8 mouse cellular contexts compared by ENCODE assay signal in the genomic region with DNA sequence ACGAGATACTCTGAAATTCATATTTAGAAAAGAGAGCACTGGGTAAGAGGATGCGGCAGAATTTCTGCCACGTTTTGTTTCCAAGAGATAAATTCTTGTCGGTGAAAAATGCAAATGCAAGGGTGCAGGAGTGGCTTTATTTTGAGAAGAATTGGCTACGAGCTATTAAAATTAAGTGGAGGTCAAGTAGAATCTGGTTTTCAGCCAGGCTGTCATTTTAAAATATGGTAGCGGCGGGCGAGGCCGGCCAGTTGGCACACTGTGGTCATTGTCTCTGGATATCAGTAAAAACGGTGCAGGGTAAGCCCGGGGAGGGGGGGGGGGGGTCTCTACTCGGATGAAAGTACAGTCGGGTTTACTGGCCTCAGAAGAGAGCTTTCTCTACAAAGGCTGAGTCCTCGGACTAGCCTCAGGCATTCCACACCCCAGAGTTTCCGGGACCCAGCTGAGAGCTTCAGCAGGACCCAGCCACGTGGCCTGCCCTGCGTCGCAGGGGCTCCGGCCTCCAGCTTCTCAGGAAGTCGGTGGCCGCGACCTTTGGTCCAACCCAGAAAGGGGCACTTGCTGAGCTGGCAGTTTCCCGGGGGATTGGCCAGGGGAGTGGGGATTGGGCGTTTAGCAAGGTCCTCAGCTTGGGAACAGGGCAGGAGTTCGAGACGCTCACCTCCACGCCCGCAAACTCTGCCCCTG. TPM values are rescaled to one million over a fixed set of nuclear protein-coding genes. Genes with fewer than 3 reads are reported as not detected.
DNase-seq lines count a peak whose midpoint lies in the region; ATAC-seq and TF ChIP-seq lines count a peak whose summit lies in the region.

No protein-coding gene starts in this region.

- TF ChIP-seq POLR2A in brain, embryonic 14.5 days (IDR thresholded peaks at IDR 0.05; ENCODE audit: borderline replicate concordance, extremely low read depth, insufficient read depth, insufficient read length, poor library complexity, severe bottlenecking): no peak

- H3K27ac ChIP-seq in kidney, embryonic 15.5 days: no peak overlapping the region
- peak overlapping the region; percentile 16; the same call in 1 of the 2 replicates for H3K27ac ChIP-seq in heart, embryonic 16.5 days (ENCODE audit: low read length)
- no peak overlapping the region for H3K27ac ChIP-seq in midbrain, embryonic 14.5 days (replicated peaks; ENCODE audit: low read depth, low read length)

- peaks cover 30% of the 10 kb centered on the region for H3K4me1 ChIP-seq in kidney, embryonic 15.5 days
- peaks cover 15% of the 10 kb centered on the region; the same call in 1 of the 2 replicates for H3K4me1 ChIP-seq in heart, embryonic 16.5 days (ENCODE audit: control insufficient read depth, insufficient read depth, low read length)
- H3K4me1 ChIP-seq in midbrain, embryonic 14.5 days (ENCODE audit: control insufficient read depth, insufficient read depth, low read length): 0 out of 2 replicates have a peak, but pooled peaks cover 4% of the 10 kb centered on the region

- TF ChIP-seq CTCF in brain, embryonic 14.5 days (IDR thresholded peaks at IDR 0.05; ENCODE audit: borderline replicate concordance, extremely low read depth, insufficient read depth, insufficient read length): no peak

- no peak overlapping the region for H3K9ac ChIP-seq in kidney, embryonic 15.5 days
- peak overlapping the region; percentile 30; the same call in 1 of the 2 replicates for H3K9ac ChIP-seq in heart, embryonic 16.5 days (ENCODE audit: low read length)
- no peak overlapping the region for H3K9ac ChIP-seq in midbrain, embryonic 14.5 days (replicated peaks; ENCODE audit: low read length)

- DNase-seq in kidney, adult 8-10 months: no peak
- peak; percentile 43 for DNase-seq in brain, embryonic 14.5 days (ENCODE audit: low read depth)
- DNase-seq in midbrain, embryonic 14.5 days: peak; percentile 52
- no peak for DNase-seq in layer of hippocampus, postnatal 14 days (ENCODE audit: low spot score in 2 of 2)
- no peak for DNase-seq in frontal cortex, postnatal 25 days (ENCODE audit: low spot score in 2 of 2)

- H3K4me2 ChIP-seq in kidney, embryonic 15.5 days: peak overlapping the region; percentile 81
- peak overlapping the region; percentile 85 for H3K4me2 ChIP-seq in heart, embryonic 16.5 days (ENCODE audit: low read depth, low read length)
- H3K4me2 ChIP-seq in midbrain, embryonic 14.5 days (ENCODE audit: low read length): peak overlapping the region; percentile 15; the same call in 1 of the 2 replicates

- peak; percentile 56 for ATAC-seq in kidney, embryonic 15.5 days (replicated peaks; ENCODE audit: low FRiP score)
- ATAC-seq in heart, embryonic 16.5 days (replicated peaks; ENCODE audit: extremely low read depth, insufficient read depth, low FRiP score): no peak
- no peak for ATAC-seq in midbrain, embryonic 14.5 days (ENCODE audit: low FRiP score, low TSS enrichment)
- no peak for ATAC-seq in frontal cortex, adult (ENCODE audit: low TSS enrichment)

- no peaks in the 10 kb centered on the region for H3K36me3 ChIP-seq in kidney, embryonic 15.5 days
- H3K36me3 ChIP-seq in heart, embryonic 16.5 days (ENCODE audit: control insufficient read depth, insufficient read depth): no peaks in the 10 kb centered on the region
- no peaks in the 10 kb centered on the region for H3K36me3 ChIP-seq in midbrain, embryonic 14.5 days (ENCODE audit: control insufficient read depth, insufficient read depth, low read length)

- H3K4me3 ChIP-seq in kidney, embryonic 15.5 days (replicated peaks): peak overlapping the region; percentile 27
- peak overlapping the region; percentile 20 for H3K4me3 ChIP-seq in heart, embryonic 16.5 days (ENCODE audit: low read length)
- H3K4me3 ChIP-seq in midbrain, embryonic 14.5 days (replicated peaks; ENCODE audit: low read depth, low read length): no peak overlapping the region

- H3K9me3 ChIP-seq in kidney, embryonic 15.5 days (replicated peaks): no peaks in the 10 kb centered on the region
- no peaks in the 10 kb centered on the region for H3K9me3 ChIP-seq in heart, embryonic 16.5 days (replicated peaks; ENCODE audit: control insufficient read depth, low read length)
- no peaks in the 10 kb centered on the region for H3K9me3 ChIP-seq in midbrain, embryonic 14.5 days (ENCODE audit: control insufficient read depth, low read length)

- H3K27me3 ChIP-seq in kidney, embryonic 15.5 days: peaks cover 80% of the 10 kb centered on the region
- peaks cover 59% of the 10 kb centered on the region for H3K27me3 ChIP-seq in heart, embryonic 16.5 days (ENCODE audit: control insufficient read depth, insufficient read depth, low read length)
- H3K27me3 ChIP-seq in midbrain, embryonic 14.5 days (ENCODE audit: control insufficient read depth, insufficient read depth, low read length): peaks cover 68% of the 10 kb centered on the region

- WGBS in kidney, embryonic 15.5 days: 2% methylated on average over 28 of the region's 28 CpGs
- WGBS in heart, embryonic 16.5 days: 5% methylated on average over 28 of the region's 28 CpGs
- 2% methylated on average over 28 of the region's 28 CpGs for WGBS in midbrain, embryonic 14.5 days

RNA-seq across cellular contexts. Expression of gene Twist1, which starts 1.7 kb away (rescaled TPM):
- 4.9 and 5.1 TPM in 2 replicates for polyA plus RNA-seq in kidney, embryonic 15.5 days (2015; fragmentation: Nextera tagmentation; extraction: Ambion mirVana)
- 14.0 and 15.1 TPM in 2 replicates for polyA plus RNA-seq in brain, embryonic 14.5 days (2012; rRNA removed)
- 1.4 and 1.9 TPM in 2 replicates for polyA plus RNA-seq in heart, embryonic 16.5 days (2015; fragmentation: Nextera tagmentation; extraction: Ambion mirVana)
- polyA plus RNA-seq in midbrain, embryonic 14.5 days (2014; fragmentation: Nextera tagmentation; extraction: Ambion mirVana): 1.2 and 2.1 TPM in 2 replicates
- 1 to 10 TPM; 1.6 to 1.9 TPM for total RNA-seq in layer of hippocampus, postnatal 14 days (2021)

RNA-seq across cellular contexts. Expression of gene Ferd3l, which starts 27.5 kb away (rescaled TPM):
- not detected in 2 replicates for polyA plus RNA-seq in kidney, embryonic 15.5 days (2015; fragmentation: Nextera tagmentation; extraction: Ambion mirVana)
- polyA plus RNA-seq in brain, embryonic 14.5 days (2012; rRNA removed): 0.86 and 0.96 TPM in 2 replicates
- polyA plus RNA-seq in heart, embryonic 16.5 days (2015; fragmentation: Nextera tagmentation; extraction: Ambion mirVana): not detected in 2 replicates
- polyA plus RNA-seq in midbrain, embryonic 14.5 days (2014; fragmentation: Nextera tagmentation; extraction: Ambion mirVana): 0.41 and 1.7 TPM in 2 replicates
- total RNA-seq in layer of hippocampus, postnatal 14 days (2021): under 1 TPM in 1 of 2 experiments, not detected in 1; 0.39 TPM

Comparison
In these comparisons a context has a peak if more than half of its experiments do, and no peak if none do; other contexts are left out.
1. H3K4me2 ChIP-seq: peak in every context shown above with its lines; median percentile 85 in heart, embryonic 16.5 days; 81 in kidney, embryonic 15.5 days; 15 in midbrain, embryonic 14.5 days.
2. DNase-seq: peak in brain, embryonic 14.5 days (single experiment) and midbrain, embryonic 14.5 days (single experiment); none in kidney, adult 8-10 months (0 of 2), layer of hippocampus, postnatal 14 days (0 of 2) and frontal cortex, postnatal 25 days (0 of 2).